Mouse (Mus musculus): ENCODE data around the gene Ppp1r16b.
A peak's percentile ranks its signal among the peaks of the same experiment; 100 is the strongest.

Gene Ppp1r16b

GRCm38 (mm10) chr2:158771066-158771763 is 106.0 kb downstream of the Ppp1r16b start:
- DNase-seq: peak; percentile 42

- no peak for DNase-seq
Observed at GRCm38 (mm10) chr2:158772808-158773207, 107.6 kb downstream of the Ppp1r16b start.

GRCm38 (mm10) chr2:158774886-158775285 is 109.7 kb downstream of the Ppp1r16b start:
- no peak for DNase-seq

- DNase-seq: no peak
Observed at GRCm38 (mm10) chr2:158776716-158777115, 111.5 kb downstream of the Ppp1r16b start.

DNA sequence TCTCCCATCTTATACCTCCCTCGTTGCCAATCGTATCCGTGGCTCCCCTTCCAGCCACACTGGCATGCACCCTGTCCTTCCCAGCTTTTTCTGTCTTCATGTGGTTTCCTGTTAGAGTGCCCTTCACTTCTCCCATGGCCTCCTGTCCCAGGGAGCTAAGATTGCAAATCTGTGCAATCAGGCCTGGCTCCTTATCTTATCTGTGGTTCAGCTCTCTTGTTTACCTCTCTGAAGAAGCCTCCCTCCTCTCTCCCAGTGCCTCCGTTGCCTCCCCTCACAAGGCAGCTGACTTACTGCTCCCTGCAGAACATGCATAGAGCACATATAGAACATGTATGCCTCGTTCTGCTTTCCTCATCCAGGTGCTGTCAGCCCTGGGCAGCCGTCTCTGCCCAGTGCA is 112.3 kb downstream of the Ppp1r16b start:
- no peak for DNase-seq

DNA sequence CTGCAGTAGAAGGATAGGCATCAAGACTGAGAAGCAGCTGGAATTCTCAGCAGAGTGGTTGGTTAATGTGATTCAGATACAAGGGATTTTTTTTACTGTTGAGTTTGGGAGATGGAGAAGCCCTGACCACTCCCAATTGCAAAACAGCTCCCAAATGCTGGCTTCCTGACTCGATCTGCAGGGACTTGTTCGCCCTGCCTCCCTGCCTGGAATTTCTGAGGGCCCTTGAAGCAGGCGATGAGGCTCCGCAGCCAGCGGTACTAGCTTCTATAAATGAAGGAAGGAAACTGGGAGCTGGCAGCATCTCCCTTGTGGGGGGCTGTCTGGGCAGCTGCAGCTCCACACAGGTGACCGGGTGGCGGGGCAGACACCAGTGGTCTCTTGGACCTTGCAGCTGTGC is 113.2 kb downstream of the Ppp1r16b start:
- no peak for DNase-seq

- no peak for DNase-seq
Observed at GRCm38 (mm10) chr2:158781126-158781525, 115.9 kb downstream of the Ppp1r16b start.

GRCm38 (mm10) chr2:158786927-158787795 is 122.0 kb downstream of the Ppp1r16b start:
- no peak for DNase-seq

DNA sequence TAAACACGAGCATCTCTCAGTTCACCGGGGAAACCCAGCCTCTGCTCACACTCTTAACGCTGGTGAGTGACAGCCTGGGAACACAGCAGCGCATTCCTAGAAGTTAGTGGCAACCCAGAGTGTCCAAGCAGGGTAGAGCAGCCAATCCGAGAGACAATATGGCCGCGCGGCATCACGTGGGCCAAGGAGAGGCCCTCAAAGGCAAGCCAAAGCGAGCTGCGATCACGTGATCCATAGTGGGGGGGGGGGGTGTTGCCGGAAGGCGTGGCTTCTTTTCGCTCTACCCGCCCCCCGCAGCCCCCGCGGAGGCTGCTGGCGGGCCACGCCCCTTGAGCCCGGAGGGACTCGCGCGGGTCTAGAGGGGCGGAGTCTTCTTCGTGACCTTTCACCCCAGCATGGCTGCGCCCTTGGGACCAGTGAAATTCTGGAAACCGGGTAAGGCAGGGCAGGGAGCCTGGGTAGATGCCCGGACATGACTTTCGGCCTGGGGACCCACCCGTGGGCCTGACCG is 129.4 kb downstream of the Ppp1r16b start, which contains the start of gene Dhx35:
Gene Dhx35, plus strand, starts transcription at position 314 of the 511 bp plus-strand sequence.
- DNase-seq: peak; percentile 95

- no peak for DNase-seq
Observed at GRCm38 (mm10) chr2:158795043-158795442, 129.8 kb downstream of the Ppp1r16b start.

DNA sequence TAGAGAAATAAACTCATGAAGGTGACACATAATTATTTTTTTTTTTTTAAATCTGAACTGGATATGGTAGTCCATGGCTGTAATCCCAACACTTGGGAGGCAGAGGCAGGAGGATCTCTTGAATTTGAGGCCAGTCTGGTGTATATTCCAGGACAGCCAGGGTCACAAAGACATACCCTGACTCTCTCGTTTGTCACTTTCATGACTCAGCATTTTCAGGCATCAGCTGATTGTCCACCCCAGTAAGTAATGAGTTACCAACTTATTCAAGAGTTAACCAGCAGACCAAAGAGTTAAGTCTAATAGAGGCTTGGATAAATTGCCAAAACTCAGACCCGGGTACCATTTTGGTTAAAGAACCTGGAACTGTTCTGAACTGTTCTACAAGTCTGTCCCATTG is 130.7 kb downstream of the Ppp1r16b start:
- DNase-seq: no peak

DNA sequence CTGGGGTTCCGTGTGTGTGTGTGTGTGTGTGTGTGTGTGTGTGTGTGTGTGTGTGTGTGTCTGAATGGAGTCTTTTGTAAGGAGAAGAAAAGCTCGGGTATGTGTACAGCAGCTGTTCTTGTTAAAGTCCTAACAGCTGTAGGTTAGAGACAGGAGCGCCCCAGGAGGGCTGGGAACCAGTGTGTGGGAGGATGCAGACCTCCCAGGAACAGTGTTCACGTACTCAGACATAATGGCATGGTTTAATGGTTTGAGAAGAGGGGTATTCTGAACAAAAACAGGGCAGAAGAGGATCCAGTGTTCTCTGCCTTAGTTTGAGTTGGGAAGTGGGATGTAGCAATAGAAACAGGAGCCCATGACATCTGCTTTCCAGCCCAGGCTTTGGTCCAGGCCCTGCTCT is 134.1 kb downstream of the Ppp1r16b start:
- no peak for DNase-seq

DNA sequence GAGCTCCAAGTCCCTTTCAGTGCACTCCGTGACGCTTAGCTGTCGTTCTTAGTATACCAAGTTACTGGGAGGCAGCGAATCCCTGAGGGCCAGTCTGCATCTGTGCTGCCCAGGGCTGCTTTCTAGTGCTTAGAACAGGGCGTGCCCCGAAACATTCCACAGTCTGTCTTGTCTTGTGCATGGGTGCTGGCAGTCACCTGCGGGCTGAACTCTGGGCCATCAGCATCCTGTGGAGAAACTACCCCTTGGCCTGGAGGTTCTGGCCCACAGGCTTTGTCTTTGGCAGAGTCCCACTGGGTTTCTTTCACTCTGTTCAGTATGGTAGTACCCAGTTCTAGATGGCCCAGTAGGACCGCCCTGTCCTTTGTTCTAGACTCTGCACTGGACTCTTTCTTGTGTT is 135.6 kb downstream of the Ppp1r16b start:
- no peak for DNase-seq

GRCm38 (mm10) chr2:158803575-158803974 is 138.4 kb downstream of the Ppp1r16b start:
- DNase-seq: no peak

DNA sequence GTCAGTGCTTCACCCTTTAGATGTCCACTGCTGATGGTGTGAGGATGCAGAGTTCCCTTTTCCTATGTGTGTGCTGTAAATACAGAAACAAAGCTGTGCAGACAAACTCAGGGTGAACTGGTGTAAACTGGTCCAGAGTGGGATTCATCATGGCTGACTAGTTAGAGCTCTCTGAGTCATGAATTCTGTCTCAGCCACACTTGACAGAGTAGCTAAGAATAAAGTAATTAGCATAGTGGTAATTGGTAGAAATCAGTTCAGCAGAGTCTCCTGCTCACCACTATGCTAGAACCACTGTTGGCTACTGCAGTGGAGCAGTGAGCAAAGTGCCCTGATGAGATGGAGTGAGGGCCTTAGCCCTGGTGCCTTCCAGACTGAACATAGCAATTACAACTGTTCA is 150.5 kb downstream of the Ppp1r16b start:
- no peak for DNase-seq
